Mouse (Mus musculus) gastrocnemius, adult 18-20 months (tissue): Measurements from ENCODE around the gene Gm5640. TPM values are rescaled to one million over a fixed set of nuclear protein-coding genes. Genes with fewer than 3 reads are reported as not detected.
"Not testable (repeated sequence)": the region's sequence is repeated elsewhere in the genome, so short reads cannot be mapped to it uniquely, and the experiment has no call there.

Experiments
- DNase-seq: peaks from one replicate; pipeline ENCODE4 v3.0.0; 2021; ENCODE audit warnings: low spot score
- long read RNA-seq, 2 experiments: library from polyadenylated mRNA; stranded (forward); transcript quantifications; one replicate each; pipeline ENCODE4 v2.0.0; 2021
- total RNA-seq, 2 experiments: library from RNA; stranded (reverse); gene quantifications; 2 replicates each; pipeline ENCODE4 v1.2.3; 2021

Gene Gm5640
- not detected for total RNA-seq
- long read RNA-seq, experiment 1 = 0 reads
- long read RNA-seq, experiment 2 = 0 reads

DNA sequence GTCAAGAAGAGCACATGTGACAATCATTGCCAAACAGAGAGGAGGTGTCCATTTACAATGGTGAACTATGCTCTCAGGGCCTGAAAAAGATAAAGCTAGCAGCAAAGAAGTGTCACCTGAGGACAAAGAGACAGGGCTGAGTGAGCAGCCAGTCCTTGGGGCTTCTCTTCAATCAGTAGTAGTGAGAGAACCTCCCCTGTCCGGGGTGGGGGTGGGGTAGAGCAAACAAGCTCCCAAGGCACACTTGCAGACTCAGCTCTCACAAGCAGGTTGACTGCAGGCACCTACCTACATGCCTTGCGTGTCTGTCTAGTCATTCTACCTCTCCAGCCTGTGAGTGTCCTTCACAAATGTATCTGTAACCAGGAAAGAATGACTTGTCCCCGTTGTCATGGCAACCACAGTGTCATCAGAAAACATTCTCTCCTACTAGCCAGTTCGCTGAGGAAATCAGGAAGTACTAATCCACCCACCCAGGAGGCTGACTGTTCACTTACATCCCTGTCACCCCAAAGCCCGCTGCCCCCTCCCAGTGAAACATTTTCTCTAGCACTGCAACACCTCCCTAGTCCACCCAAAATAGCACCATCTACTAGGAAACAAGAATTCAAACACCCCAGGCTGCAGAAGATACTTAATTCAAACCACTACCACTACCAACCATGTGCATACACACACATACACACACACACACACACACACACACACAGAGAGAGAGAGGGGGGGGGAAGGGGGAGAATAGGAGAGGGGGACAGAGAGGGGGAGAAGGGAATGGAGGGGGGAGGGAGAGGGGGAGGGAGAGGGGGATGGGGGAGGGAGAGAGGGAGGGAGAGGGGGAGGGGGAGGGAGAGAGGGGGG, at the start of gene Gm5640:
Gene Gm5640, minus strand, starts transcription at position 170 of the 858 bp plus-strand sequence.
- peak; percentile 0 for DNase-seq

GRCm38 (mm10) chrX:74646393-74646792, 958 bp upstream of the Gm5640 start:
- not testable (repeated sequence) for DNase-seq

DNA sequence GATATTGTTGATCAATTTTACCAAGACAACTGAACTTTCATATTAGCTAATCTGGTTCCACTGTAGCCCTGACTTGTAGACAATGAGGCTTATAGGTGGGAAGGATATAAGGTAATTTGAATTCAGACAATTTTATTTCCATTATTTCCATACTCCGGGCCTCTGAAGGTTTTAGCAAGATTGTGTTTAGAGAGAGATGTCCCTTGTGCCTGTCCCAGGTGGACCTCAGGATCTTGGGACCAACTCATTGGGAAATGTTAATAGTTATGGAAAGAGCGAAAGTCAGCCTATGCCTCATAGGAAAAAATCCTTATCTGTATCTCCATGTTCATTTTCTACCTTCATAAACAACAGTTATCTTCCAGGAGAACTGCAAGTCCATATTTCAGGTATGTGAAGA, 53.1 kb downstream of the Gm5640 start, which contains the start of gene Olfr1325:
Gene Olfr1325, plus strand, starts transcription at position 301 of the 400 bp plus-strand sequence.
- DNase-seq = no peak

Other genes with a start within 250 kb of the Gm5640 start
- gene G6pdx, start 216.4 kb downstream of the Gm5640 start, total RNA-seq = 1 to 10 TPM; 2.6 to 3.8 TPM
- not detected for gene Gm6880, start 164.2 kb downstream of the Gm5640 start, total RNA-seq
- not detected for gene Olfr1326-ps1, start 70.7 kb downstream of the Gm5640 start, total RNA-seq
- gene Olfr1325, start 53.0 kb downstream of the Gm5640 start, total RNA-seq = not detected
- not detected for gene Gm6890, start 95.3 kb upstream of the Gm5640 start, total RNA-seq
- not detected for gene Gm5936, start 191.6 kb upstream of the Gm5640 start, total RNA-seq